Mouse (Mus musculus) spleen, postnatal 10 days (tissue): ENCODE measurements around the gene Spdef.

Experiments used
- DNase-seq, 2 experiments: peaks; one replicate each; pipeline ENCODE4 v3.0.0; 2021 to 2022; ENCODE audit warnings: low spot score in 2 of 2

Spdef gene

GRCm38 (mm10) chr17:27728770-27729169 is at the start of gene Spdef:
Gene Spdef (minus strand): TSS chr17:27728955.
- no peak for DNase-seq

- peak; percentile 71 for DNase-seq
Observed at GRCm38 (mm10) chr17:27777823-27778222, 49.1 kb upstream of the Spdef start.

- DNase-seq, result no peak
Observed at GRCm38 (mm10) chr17:27774198-27774597, 45.4 kb upstream of the Spdef start.

- no peak for DNase-seq
Observed at GRCm38 (mm10) chr17:27771616-27772015, 42.9 kb upstream of the Spdef start.

- DNase-seq, result peak; percentile 78 to 87
Observed at GRCm38 (mm10) chr17:27768817-27769542, 40.2 kb upstream of the Spdef start.

- no peak for DNase-seq
Observed at GRCm38 (mm10) chr17:27767543-27767942, 38.8 kb upstream of the Spdef start.

GRCm38 (mm10) chr17:27767120-27767519 is 38.4 kb upstream of the Spdef start:
- DNase-seq, result no peak

- DNase-seq, result no peak
Observed at GRCm38 (mm10) chr17:27765066-27765465, 36.3 kb upstream of the Spdef start.

- DNase-seq, result peak in 1 of 2 experiments; percentile 30
Observed at GRCm38 (mm10) chr17:27764453-27764852, 35.7 kb upstream of the Spdef start.

- DNase-seq, result no peak
Observed at GRCm38 (mm10) chr17:27762884-27763283, 34.1 kb upstream of the Spdef start.

- DNase-seq, result peak; percentile 32 to 77
Observed at GRCm38 (mm10) chr17:27761639-27762336, 33.0 kb upstream of the Spdef start.

- DNase-seq, result no peak
Observed at GRCm38 (mm10) chr17:27760169-27760568, 31.4 kb upstream of the Spdef start.

- no peak for DNase-seq
Observed at GRCm38 (mm10) chr17:27751314-27752202, 22.8 kb upstream of the Spdef start.

GRCm38 (mm10) chr17:27750451-27750942 is 21.7 kb upstream of the Spdef start:
- no peak for DNase-seq

GRCm38 (mm10) chr17:27748123-27748522 is 19.4 kb upstream of the Spdef start:
- no peak for DNase-seq

- no peak for DNase-seq
Observed at GRCm38 (mm10) chr17:27746446-27746845, 17.7 kb upstream of the Spdef start.

GRCm38 (mm10) chr17:27740961-27741360 is 12.2 kb upstream of the Spdef start:
- no peak for DNase-seq

- no peak for DNase-seq
Observed at GRCm38 (mm10) chr17:27734344-27735073, 5.8 kb upstream of the Spdef start.

- DNase-seq, result no peak
Observed at GRCm38 (mm10) chr17:27732694-27733093, 3.9 kb upstream of the Spdef start.

- no peak for DNase-seq
Observed at GRCm38 (mm10) chr17:27732152-27732551, 3.4 kb upstream of the Spdef start.

- DNase-seq, result no peak
Observed at GRCm38 (mm10) chr17:27726527-27726926, 2.2 kb downstream of the Spdef start.
